Mouse (Mus musculus): ENCODE results near the gene Pigu. TPM values are rescaled to one million over a fixed set of nuclear protein-coding genes. Genes with fewer than 3 reads are reported as not detected.

The Pigu gene
- polyA plus RNA-seq, 1 experiment from 2014 or later: 45.6 TPM

DNA sequence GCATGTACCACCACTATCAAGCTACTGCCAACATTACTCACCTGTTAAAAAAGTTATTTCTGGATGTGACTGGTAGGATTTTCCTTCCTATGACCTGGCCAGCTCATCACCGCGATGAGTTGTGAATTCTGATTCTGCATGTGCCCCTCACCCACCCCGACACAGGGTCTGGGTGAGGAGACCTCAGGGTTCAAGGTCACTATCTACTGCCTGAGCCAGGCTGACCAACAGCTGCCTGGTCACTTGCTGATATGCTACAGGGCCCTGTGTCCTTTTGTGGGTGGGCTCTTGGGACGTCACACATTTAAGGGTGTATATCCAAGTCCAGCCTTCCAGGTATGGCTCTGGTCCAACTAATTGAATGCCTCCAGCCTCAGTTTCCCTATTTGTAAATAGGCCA lies 78.1 kb downstream of the Pigu start:
- peaks cover 39% of the 10 kb centered on the region for H3K36me3 ChIP-seq
- WGBS: 96% methylated on average over 4 of the region's 4 CpGs
- ATAC-seq (ENCODE audit: low FRiP score, low read depth): no peak
- no peak overlapping the region for H3K27ac ChIP-seq
- H3K4me2 ChIP-seq (replicated peaks): no peak overlapping the region
- H3K9ac ChIP-seq: no peak overlapping the region
- H3K4me3 ChIP-seq: no peak overlapping the region
- H3K27me3 ChIP-seq: no peaks in the 10 kb centered on the region
- peaks cover 16% of the 10 kb centered on the region for H3K4me1 ChIP-seq
- H3K9me3 ChIP-seq: no peaks in the 10 kb centered on the region

DNA sequence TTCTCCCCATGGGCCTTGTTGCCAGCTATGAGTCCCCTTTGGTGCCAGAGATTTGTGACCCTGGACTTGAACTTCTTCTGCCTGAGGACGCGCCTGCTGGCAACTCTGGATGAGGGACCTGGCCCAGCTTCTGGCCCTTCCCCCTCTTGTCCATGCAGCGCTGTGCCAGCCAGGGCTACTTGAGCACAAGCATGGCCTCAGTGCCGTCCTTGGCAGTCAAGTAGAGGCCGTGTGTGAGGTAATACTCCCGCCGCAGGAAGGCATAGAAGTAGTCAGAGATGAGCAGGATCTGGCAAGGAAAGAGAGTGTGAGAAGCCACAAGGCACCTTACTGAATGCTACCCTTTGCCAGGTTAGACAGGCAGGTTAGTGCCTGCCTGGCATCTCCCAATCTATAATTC lies 78.9 kb downstream of the Pigu start:
- ATAC-seq (ENCODE audit: low FRiP score, low read depth): no peak
- H3K36me3 ChIP-seq: peaks cover 34% of the 10 kb centered on the region
- no peaks in the 10 kb centered on the region for H3K27me3 ChIP-seq
- no peak overlapping the region for H3K9ac ChIP-seq
- H3K4me3 ChIP-seq: no peak overlapping the region
- H3K9me3 ChIP-seq: no peaks in the 10 kb centered on the region
- H3K4me2 ChIP-seq (replicated peaks): no peak overlapping the region
- no peak overlapping the region for H3K27ac ChIP-seq
- 96% methylated on average over 7 of the region's 7 CpGs for WGBS
- peaks cover 16% of the 10 kb centered on the region for H3K4me1 ChIP-seq

DNA sequence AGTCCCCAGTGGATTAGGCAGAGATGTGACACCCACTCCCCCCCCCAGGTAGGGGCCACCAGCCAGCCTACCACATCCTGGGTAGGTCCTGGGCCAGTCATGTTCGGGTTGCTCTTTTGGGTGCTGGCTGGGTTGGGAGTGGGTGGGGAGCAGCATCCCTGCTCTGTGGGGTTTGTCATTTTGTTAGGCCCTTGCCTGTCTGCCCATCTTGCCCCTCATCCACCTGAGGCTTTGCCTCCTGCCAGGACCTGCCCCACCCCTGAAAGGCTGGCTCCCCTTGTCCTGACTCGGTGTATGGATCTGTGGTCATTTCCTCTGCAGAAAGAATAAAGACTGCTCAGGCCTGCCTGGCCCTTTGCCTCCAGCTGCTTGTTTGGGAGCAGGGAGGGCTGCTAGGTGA lies 79.5 kb downstream of the Pigu start:
- Histone ChIP-seq H3K9ac (no peak overlapping the region), H3K27ac (no peak overlapping the region), H3K27me3 (no peaks in the 10 kb centered on the region), H3K4me3 (peak overlapping the region; percentile 94; the same call in 1 of the 2 replicates), H3K36me3 (peaks cover 34% of the 10 kb centered on the region), H3K4me2 (replicated peaks) (peak overlapping the region; percentile 65; the same call in 1 of the 2 replicates), H3K9me3 (no peaks in the 10 kb centered on the region), H3K4me1 (peaks cover 16% of the 10 kb centered on the region)
- WGBS: 80% methylated on average over 2 of the region's 2 CpGs
- ATAC-seq (ENCODE audit: low FRiP score, low read depth): no peak

DNA sequence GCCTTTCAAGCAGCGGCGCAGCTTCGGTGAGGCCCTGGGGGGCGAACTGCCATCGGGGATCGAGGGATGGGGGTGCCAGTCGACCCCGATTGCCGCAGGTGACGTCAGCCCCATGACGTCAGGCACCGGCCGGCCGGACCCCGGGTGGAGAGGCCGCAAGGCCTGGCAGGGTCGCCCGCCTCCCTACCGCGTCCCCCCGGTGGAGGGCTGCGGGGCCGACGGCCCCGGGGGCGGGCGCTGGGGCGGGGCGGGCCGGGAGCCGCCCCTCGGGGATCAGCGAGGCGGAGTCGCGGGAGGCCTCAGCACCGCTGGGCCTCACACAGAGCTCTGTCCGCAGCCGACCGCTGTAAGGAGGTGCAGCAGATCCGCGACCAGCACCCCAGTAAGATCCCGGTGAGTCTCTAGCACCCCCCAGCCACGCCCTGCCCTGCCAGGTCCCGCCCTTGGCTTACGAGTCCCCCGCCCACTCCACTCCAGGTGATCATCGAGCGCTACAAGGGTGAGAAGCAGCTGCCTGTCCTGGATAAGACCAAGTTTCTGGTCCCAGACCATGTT lies 80.5 kb downstream of the Pigu start:
- peaks cover 16% of the 10 kb centered on the region for H3K4me1 ChIP-seq
- H3K9ac ChIP-seq: peak overlapping the region; percentile 92
- ATAC-seq (ENCODE audit: low FRiP score, low read depth): peak; percentile 85
- peak overlapping the region; percentile 88 for H3K27ac ChIP-seq
- H3K36me3 ChIP-seq: peaks cover 30% of the 10 kb centered on the region
- no peaks in the 10 kb centered on the region for H3K27me3 ChIP-seq
- WGBS: under 1% methylated on average over 48 of the region's 49 CpGs
- H3K9me3 ChIP-seq: no peaks in the 10 kb centered on the region
- H3K4me3 ChIP-seq: peak overlapping the region; percentile 94
- H3K4me2 ChIP-seq (replicated peaks): peak overlapping the region; percentile 65

DNA sequence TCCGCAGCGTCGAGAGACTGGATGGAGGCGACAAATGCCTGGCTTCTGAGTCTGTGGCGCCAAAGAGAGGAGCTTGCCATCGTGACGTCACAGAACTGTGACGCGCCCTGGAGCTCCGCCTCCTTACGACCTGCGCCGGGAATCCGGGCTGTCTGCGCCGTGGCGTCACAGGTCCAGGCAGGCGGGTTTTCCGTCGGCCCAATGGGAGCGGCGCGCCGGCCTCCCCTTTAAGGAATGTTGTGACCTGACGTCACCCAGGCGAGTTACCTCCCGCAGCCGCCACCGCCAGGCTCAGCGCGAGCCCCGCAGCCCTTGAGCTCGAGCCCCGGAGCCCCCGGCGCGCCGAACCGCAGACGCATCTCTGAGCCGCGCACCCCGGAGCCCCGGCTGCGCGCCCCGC lies 81.0 kb downstream of the Pigu start, which contains the start of gene Map1lc3a:
TSS of gene Map1lc3a (plus strand) at position 103 of the 400 bp plus-strand sequence.
- Histone ChIP-seq H3K4me1 (peaks cover 16% of the 10 kb centered on the region), H3K4me2 (replicated peaks) (peak within 1 kb of the TSS; percentile 65), H3K27ac (peak within 1 kb of the TSS; percentile 88), H3K9me3 (no peaks in the 10 kb centered on the region), H3K27me3 (no peaks in the 10 kb centered on the region), H3K9ac (peak within 1 kb of the TSS; percentile 92), H3K36me3 (peaks cover 26% of the 10 kb centered on the region), H3K4me3 (peak within 1 kb of the TSS; percentile 94)
- peak; percentile 93 for ATAC-seq (ENCODE audit: low FRiP score, low read depth)
- WGBS: 1% methylated on average over 47 of the region's 47 CpGs

DNA sequence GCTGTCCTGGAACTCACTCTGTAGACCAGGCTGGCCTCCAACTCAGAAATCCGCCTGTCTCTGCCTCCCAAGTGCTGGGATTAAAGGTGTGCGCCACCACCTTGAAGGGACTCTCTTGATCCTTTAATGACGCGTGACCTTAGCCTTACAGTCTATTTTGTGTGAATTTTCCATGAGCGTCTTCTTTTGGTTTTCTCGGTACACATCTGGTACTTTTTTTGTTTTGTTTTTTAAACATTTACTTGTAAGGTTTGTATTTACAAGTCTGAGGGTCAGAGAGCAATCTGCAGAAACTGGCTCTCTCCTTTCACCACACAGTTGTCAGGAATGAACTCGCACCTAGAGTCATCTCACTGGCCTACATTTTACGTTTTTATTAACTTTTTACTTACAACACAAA lies 83.6 kb downstream of the Pigu start:
- 87% methylated on average over 8 of the region's 8 CpGs for WGBS

DNA sequence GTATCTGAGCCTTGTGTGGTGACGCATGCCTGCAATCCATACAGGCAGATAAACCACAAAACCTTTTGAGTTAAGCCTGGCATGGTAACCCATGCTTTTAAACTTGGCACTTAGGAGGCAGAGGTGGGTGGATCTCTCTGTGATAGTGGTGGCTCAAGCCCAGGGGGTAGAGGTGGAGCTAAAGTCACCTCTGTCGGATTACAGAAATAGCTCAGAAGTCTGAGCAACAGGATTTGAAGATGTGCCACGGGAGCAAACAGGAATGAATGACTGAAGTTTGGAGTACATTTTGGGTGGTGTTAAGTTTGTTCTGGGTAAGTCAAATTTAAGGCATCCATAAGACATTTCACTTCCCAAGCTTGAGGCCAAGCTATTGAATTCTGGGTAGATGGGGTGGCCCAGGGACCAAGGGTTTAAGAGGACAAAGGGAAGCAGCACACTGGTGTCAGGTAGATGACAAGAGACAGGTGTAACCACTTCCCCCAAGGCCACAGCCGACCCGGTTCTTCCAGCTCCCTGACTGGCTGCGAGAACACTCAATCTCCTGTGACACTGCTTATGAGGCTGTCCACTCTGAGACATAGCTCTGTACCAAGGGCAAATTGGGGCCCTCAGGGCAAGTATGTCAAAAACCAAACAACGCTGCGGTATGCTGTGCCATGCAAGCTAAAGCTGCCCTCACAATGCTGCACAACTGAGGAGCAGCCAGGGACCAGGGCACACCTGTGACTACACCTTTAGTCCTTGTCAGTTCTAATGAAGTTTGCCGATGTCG lies 84.6 kb downstream of the Pigu start:
- 71% methylated on average over 10 of the region's 10 CpGs for WGBS
- Histone ChIP-seq H3K4me3 (no peak overlapping the region), H3K36me3 (0 out of 2 replicates have a peak, but pooled peaks cover under 1% of the 10 kb centered on the region), H3K4me2 (replicated peaks) (no peak overlapping the region), H3K9ac (no peak overlapping the region), H3K9me3 (no peaks in the 10 kb centered on the region), H3K27me3 (no peaks in the 10 kb centered on the region), H3K4me1 (peaks cover 13% of the 10 kb centered on the region), H3K27ac (no peak overlapping the region)
- ATAC-seq (ENCODE audit: low FRiP score, low read depth): no peak

More for the DNA sequence above, 83.6 kb downstream of the Pigu start:
- no peak for ATAC-seq (ENCODE audit: low FRiP score, low read depth)
- Histone ChIP-seq H3K36me3 (peaks cover 11% of the 10 kb centered on the region), H3K4me2 (replicated peaks) (no peak overlapping the region), H3K9me3 (no peaks in the 10 kb centered on the region), H3K27me3 (no peaks in the 10 kb centered on the region), H3K4me3 (no peak overlapping the region), H3K27ac (no peak overlapping the region), H3K9ac (no peak overlapping the region), H3K4me1 (peaks cover 16% of the 10 kb centered on the region)

DNA sequence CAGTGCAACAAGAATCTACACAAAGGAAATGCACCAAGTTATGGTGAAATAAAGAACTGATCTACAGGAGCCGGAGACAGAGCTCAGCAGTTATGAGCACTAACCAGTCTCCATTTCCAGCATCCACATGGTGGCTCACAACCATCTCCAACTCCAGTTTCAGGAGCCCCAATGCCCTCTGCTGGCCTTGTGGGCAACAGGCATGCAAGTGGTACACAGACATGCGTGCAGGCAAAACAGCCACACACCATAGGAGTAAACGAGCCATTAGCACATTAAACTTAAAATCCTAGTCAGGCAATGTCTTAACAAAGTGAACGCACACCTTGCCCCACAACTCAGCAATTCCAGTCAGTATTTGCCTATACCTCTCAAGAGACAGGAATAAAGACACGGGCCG lies 85.3 kb downstream of the Pigu start:
- no peak for ATAC-seq (ENCODE audit: low FRiP score, low read depth)
- H3K36me3 ChIP-seq: no peaks in the 10 kb centered on the region

DNA sequence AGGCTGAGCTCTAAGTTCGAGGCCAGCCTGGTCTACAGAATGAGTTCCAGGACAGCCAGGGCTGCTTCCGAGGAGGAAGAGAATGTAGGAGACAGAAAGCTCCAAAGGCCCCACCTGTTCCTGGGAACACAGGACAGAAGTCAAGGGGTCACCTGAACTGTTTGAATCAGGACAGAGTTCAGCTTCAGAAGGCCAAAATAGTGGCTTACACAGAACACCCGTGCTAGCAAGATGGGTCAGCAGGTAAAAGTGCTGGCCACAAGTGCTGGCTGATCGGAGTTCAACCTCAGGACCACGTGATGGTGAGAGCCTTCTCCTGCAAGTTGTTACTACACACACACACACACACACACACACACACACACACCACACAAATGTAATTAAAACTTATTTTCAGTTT lies 90.3 kb downstream of the Pigu start:
- Histone ChIP-seq H3K4me1 (no peaks in the 10 kb centered on the region), H3K9ac (no peak overlapping the region), H3K27me3 (no peaks in the 10 kb centered on the region), H3K4me3 (no peak overlapping the region), H3K4me2 (replicated peaks) (no peak overlapping the region), H3K36me3 (no peaks in the 10 kb centered on the region), H3K9me3 (0 out of 2 replicates have a peak, but pooled peaks cover 3% of the 10 kb centered on the region), H3K27ac (no peak overlapping the region)
- ATAC-seq (ENCODE audit: low FRiP score, low read depth): no peak
- WGBS: 78% methylated on average over 5 of the region's 5 CpGs

More for the DNA sequence above, 85.3 kb downstream of the Pigu start:
- Histone ChIP-seq H3K27me3 (no peaks in the 10 kb centered on the region), H3K4me1 (peaks cover 6% of the 10 kb centered on the region), H3K4me2 (replicated peaks) (no peak overlapping the region), H3K9ac (no peak overlapping the region), H3K4me3 (no peak overlapping the region), H3K9me3 (no peaks in the 10 kb centered on the region), H3K27ac (no peak overlapping the region)
- WGBS: 84% methylated on average over 6 of the region's 6 CpGs

DNA sequence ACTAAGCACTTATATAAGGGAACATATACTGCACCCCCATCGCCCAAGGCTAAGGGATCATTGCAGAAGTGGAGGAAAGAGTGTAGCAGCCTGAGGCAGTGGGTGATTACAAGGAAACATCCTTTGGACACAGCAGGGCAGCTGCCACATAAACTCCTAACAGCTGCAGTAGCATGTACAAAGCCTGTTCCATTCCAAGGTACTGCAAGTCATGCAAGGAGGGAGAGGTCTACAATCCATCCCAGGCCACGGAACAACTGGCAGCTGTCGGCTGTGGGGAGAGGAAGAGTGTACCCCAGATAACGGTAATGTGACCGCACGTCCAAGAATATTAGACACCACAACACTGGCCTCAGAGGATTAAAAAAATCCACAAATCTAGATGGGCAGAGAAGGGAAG lies 91.7 kb downstream of the Pigu start:
- Histone ChIP-seq H3K4me2 (replicated peaks) (no peak overlapping the region), H3K36me3 (no peaks in the 10 kb centered on the region), H3K27ac (no peak overlapping the region), H3K9me3 (0 out of 2 replicates have a peak, but pooled peaks cover 3% of the 10 kb centered on the region), H3K27me3 (no peaks in the 10 kb centered on the region), H3K4me1 (no peaks in the 10 kb centered on the region), H3K4me3 (no peak overlapping the region), H3K9ac (no peak overlapping the region)
- ATAC-seq (ENCODE audit: low FRiP score, low read depth): no peak
- WGBS: 65% methylated on average over 6 of the region's 6 CpGs

DNA sequence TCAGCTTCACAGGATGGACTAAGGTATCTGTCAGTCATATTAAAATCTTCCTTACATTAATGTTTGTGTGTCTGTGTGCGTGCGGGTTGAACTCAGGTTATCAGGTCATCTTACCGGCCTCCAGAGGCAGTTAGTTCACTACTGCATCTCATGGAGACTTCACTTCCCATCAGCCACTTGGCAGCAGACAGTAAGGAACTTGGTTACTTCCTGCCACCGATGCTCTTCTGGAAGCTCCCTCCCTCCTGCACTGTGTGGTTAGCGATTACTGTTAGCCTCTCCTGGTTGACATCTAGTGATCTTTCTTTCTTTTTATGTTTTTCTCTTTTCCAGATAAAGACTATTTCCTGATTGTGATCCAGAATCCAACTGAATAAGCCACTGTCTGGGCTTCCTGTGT lies 107.6 kb downstream of the Pigu start:
- Histone ChIP-seq H3K36me3 (peaks cover 74% of the 10 kb centered on the region), H3K9ac (no peak overlapping the region), H3K4me1 (no peaks in the 10 kb centered on the region), H3K4me2 (replicated peaks) (no peak overlapping the region), H3K4me3 (no peak overlapping the region), H3K27ac (no peak overlapping the region), H3K27me3 (no peaks in the 10 kb centered on the region), H3K9me3 (no peaks in the 10 kb centered on the region)
- 94% methylated on average over 5 of the region's 5 CpGs for WGBS
- ATAC-seq (ENCODE audit: low FRiP score, low read depth): no peak

DNA sequence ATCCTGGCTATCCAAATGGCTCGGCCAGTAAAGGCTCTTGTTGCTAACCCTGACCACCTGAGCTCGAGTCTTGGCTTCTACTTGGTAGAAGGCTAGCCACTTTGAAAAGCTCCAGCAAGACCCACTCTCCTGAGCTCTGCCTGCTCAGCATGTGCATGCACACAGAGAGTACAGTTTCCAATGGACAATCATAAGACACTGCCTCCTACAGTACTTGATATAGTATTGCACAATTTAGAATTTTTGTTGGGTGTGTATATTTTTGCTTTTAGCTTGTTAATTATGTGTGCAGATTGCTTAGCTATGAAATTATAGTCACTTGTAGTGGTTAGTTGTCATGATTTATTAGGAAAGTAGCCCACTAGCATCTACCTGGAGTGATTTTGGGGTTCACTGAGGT lies 108.5 kb downstream of the Pigu start:
- Histone ChIP-seq H3K4me1 (no peaks in the 10 kb centered on the region), H3K27me3 (no peaks in the 10 kb centered on the region), H3K36me3 (peaks cover 83% of the 10 kb centered on the region), H3K4me3 (no peak overlapping the region), H3K9me3 (no peaks in the 10 kb centered on the region), H3K27ac (no peak overlapping the region; the same call in 1 of the 2 replicates), H3K4me2 (replicated peaks) (no peak overlapping the region), H3K9ac (no peak overlapping the region)
- no peak for ATAC-seq (ENCODE audit: low FRiP score, low read depth)
- 64% methylated on average over 2 of the region's 2 CpGs for WGBS

Measured in limb, embryonic 13.5 days (tissue).